Mouse (Mus musculus) embryo, embryonic 9.5 days (tissue): Measurements from ENCODE around the gene Parp14.

ENCODE experiments used
- DNase-seq: peaks from one replicate; pipeline ENCODE4 v3.0.0-alpha.2; 2017; ENCODE audit errors: extremely low spot score

Parp14 gene

DNA sequence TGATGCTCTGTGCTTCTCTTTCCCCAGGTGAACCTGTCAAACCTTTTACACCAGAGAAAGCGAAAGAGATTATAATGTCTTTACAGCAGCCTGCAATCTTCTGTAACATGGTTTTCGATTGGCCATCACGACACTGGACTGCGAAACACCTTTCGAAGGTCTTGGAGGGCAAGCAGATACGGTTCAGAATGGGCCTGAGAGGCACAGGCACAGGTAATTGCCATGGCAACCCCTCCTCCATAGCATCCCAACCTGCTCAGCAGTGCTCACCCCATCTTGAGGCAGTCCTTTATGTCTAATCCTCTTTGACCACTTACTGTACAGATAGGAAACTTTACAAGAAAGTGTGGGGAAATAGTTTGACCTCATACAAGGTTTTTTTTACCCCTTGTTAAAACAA is 84.2 kb downstream of the Parp14 start:
- DNase-seq: no peak

DNA sequence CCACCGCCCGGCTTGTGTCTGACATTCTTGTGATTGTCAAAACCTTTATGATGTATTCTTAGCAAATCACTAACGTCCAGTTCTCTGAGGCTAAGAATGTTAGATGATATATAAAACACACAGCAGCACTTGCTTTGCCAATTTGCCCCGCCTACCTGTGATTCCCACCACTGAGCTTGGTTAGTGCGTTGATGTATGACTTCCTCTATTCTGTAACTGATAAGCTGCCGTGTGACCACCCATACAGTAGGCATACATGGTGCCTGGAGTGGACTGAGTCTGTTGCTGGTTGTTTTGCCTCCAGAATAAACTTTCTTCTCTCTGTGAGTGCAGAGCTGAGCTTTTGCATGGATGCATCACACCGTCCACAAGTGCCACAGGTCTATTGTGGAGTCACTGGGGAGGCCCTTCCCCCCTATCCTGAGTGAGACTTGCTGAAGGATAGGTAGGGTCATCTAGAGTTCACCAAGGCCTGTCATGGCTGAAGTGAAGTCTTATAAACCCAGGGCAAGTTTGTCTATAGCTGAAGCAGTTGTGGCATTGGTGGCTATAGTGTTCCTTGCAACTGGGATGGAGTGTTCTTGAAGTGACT is 87.1 kb downstream of the Parp14 start:
- DNase-seq: no peak

- no peak for DNase-seq
Measured at GRCm38 (mm10) chr16:35783207-35783573, 88.2 kb downstream of the Parp14 start.
